Mouse (Mus musculus): ENCODE data around the gene Tulp3.

GRCm38 (mm10) chr6:128345623-128346022 is 10.0 kb downstream of the Tulp3 start:
- TF ChIP-seq CTCF (IDR thresholded peaks at IDR 0.05; ENCODE audit: low read depth) (no peak), EP300 (IDR thresholded peaks at IDR 0.05; ENCODE audit: low read depth) (no peak)

Data from heart, postnatal 0 days (tissue).